Mouse (Mus musculus): ENCODE measurements around the gene Mtfr2.
A peak's percentile ranks its signal among the peaks of the same experiment; 100 is the strongest.

The Mtfr2 gene

DNA sequence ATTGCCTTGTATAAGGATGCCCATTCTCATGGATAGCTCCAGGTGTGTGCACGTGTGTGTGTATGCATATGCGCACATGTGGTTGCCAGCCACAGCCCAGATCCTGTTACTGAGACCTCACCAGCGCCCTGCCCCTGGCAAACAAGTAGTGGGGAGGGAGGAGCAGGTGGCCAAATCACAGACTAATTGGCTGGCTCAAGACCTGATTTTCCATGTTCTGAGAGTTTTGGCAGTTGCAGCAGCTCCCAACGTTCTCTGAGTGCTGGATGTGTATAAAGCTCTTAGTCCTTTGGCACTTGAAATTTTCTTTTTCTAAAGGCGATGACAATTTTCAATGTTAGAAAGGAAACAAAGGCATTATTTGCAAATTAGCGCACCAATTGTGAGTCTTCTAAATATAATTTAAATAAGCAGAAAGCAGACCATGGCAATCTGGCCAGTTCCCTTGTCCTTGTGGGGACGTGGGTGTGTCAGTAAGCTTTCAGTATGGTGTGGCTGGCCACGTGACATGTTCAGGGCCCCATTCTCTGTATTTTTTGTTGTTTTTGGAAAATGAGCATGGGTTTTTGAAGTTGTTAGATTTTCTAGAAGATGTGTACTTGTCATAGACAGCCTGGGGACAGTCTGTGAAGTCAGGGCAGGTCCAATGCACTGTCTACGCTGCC lies 31.6 kb downstream of the Mtfr2 start:
- DNase-seq (ENCODE audit: low spot score): peak; percentile 46

DNA sequence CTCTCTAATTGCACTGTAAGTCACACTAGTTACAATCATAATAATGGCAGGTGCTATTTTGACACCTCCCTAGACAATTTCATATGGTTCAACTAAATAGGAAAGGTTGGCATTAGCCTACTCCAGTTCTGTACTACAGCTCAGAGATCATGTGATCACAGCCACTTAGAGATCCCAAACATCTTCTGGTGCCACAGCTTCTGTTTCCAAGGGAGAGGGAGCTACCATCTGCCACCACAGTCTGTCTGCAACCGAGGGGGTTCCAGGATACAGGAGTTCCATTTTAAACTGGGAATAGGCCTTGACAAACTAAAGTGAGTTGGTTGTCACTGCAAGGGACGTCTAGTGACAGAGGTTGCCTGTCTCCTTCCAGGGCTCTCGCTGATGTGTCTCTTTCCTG lies 33.2 kb downstream of the Mtfr2 start:
- DNase-seq (ENCODE audit: low spot score): peak; percentile 81

DNA sequence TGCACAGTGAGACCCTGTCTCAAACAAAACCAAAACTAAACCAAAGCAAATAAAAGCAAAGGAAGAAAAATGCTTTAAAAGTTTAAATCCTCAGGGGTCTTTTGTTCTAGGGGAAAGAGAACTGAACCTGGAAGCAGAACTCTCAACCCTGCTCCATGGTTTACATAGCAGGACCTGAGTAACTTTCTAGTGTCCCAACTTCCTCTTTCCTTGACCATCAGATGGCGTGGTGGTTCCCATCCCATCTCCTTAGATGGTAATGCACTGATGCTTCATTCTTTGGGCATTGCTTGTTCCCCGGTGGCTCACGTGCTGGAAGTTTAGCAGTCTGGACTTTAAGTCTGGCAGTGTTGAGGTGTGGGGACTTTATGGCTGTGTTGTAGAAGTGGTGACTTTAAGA lies 33.8 kb downstream of the Mtfr2 start:
- no peak for DNase-seq (ENCODE audit: low spot score)

DNA sequence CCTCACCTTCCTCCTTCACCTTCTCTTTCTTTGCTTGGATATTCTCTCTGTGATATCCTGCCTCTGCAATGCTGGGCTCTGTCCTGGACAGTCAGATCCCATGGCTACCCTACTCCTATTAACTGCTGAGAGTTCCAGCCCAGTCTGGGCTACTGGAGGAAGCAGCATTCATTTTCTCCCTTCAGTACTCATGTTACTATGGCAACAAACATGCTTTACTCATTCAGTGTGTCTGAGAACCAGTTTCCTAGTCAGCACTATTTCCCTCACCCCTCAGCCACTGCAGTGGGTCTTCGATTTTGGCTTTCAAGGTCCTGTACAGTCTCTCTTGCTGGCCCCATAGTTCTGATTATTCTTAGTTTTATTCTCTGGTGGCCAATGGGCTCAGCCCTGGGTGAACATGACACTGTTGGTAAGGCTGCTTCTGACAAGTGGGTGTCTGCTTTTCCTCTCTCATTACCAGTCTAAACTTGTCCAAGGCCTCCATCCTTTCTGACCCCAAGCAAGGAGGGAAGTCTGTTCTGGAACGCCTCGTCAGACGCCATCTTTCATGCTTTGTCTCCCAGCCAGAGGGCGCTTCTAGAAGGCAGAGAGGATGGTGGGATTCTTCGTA lies 35.3 kb downstream of the Mtfr2 start:
- no peak for DNase-seq (ENCODE audit: low spot score)

DNA sequence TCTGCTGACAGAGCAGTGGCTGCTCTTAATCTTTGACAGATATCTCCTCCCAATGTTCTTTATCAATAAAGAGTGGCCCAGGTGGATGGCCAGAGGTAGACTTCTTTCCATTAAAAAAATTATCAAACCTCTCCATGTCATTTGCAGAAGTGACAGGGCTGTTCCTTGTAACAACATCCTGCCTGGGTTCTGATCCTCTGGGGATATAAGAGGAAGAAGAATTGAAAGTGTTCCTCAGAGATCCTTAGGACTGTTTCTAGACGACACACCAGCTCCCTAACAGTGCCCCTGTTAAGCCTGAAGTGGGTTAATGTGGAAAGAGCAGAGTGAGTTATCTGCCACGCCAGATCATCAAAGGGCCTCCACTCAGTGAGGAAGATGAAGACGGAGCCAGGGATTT lies 43.0 kb downstream of the Mtfr2 start:
- no peak for DNase-seq (ENCODE audit: low spot score)

DNA sequence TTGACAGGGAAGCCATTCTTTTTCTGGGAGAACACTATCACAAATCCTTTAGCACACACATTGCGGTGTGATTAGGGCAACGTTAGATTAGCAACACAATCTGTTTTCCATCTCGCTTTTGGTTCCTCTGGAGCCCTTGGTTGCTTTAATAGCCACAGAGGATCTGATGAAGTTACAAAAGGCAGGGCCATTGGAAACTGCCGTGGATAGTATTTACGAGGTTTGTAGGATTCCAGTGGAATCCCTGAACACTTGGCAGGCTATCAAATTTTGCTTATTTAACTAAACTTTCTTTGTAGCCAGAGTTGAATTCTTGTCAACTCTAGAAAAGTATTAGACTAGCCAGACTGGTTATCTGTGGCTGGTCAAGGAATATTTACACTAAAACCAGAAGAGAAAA lies 47.2 kb downstream of the Mtfr2 start:
- DNase-seq (ENCODE audit: low spot score): no peak

DNA sequence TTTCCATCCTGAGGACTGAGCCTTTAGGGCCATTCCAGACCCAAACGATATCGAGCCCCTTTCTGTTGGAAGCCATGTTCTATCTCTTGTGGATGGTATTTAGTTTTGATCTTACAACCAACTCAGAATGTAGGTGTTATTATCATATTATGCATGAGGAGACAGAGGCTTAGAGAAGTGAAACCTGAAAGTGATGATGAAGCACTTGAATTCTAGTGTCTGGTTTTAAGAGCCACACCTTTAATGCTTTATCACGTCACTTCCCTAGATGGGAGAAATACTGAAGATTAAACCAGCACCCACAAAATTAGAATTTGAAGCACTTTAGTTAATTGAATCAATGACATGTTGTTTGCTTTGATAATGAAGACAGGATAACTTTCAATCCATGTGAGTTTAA lies 48.2 kb downstream of the Mtfr2 start:
- no peak for DNase-seq (ENCODE audit: low spot score)

DNA sequence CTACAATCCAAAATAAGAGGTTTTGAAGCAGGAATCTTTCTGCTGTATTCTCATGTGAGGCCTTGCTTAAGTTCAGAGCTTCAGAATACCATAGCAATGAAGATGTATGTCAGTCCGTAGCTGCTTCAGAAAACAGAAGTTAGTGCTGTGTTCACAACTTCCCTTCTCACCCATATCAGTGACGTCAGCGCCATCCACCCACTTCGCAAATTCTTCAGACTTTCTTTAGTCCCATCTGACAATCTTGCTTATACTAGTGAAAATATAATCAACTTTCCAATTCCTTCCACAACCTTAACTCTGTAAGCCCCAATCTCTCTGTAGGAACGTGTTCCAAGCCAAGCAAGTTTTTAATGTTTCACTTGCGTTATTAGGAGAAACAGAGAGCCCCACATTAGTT lies 50.7 kb downstream of the Mtfr2 start:
- no peak for DNase-seq (ENCODE audit: low spot score)

DNA sequence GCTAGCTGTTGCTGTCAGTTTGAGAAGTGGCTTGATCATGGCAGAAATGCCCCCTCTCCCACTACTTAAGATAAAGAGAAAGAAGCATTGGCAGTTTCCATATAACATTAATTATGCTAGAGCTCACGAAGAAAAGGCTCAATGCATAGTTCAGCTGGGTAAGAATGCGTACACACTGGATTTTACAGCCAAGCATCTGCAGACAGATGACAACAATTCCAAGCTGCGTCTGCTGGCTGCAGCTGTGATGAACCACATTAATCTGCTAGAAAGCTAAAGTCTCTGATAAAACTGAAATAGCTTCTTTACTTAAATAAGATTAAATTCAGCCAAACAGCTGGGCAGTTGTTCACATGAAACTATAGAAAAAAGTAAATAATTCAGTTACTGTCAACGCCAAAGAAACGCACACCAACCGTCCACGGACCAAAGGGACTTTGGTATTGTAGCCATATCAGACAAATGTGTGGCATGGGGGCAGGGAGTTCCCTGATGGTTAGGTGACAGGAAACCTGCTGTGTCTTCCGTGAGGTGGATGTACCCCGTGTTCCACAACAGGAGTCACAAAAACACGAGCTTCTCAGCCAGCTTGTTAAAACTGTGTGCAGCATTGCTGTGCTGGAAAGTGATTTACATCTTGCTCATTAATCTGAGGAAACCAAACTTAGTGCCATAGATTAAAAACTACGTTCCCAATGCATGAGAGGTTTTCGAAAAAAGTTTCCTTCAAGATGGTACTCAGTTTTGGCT lies 51.2 kb downstream of the Mtfr2 start:
- DNase-seq (ENCODE audit: low spot score): no peak

DNA sequence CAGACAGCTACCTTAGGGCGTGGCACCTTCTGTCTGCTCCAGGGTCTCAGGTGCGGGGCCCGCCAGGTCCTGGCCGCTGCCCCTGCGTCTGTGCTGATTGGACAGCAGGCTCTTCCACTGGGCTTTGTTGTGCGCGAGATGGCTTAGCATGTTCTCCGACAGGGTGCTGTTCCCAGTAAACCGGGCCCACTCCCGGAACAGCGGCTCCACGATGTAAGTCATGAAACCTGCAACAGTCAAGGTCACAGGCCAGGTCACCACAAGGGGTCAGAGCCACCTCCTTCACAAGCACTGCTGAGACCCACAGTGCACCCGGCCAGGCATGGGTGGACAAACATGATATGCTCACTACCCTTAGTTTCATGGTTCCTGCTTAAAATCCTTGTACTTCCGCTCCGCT lies 52.8 kb downstream of the Mtfr2 start:
- DNase-seq (ENCODE audit: low spot score): no peak

DNA sequence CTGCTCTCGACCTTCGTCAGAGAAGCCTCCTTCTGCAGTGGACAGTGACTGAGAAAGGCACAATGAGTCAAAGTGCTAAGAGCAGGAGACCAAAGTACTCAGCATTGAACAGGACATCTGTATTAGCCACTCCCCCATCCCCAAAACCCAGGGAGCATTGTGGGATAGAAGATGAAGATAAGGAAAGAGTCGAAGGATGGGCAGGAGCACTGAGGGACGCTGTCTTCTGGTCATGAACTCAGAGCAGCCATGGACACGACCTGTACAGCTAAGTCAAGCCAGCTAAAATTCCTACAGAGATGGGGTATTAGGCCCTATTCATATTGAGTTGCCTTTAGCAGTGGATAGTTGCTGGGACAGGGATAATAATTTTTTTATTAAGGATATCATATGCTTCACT lies 55.4 kb downstream of the Mtfr2 start:
- no peak for DNase-seq (ENCODE audit: low spot score)

DNA sequence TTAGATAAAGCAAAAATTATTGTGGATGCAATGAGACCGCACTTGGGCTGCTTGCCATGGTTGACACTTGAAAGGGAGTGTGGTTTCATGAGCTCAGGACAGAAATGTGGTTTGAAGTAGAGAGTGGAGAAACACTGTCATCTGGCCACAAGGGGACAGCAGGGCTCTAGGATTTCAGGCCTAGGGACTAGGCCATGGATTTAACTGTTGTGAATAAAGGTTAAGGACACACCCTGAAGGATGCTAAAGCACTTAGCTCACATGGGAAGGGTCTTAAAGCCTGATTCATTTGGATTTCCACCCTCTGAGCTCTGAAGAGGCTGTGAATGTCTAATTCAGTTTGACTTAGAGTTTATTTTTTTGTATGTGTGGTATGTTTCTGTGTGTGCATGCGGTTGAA lies 57.9 kb downstream of the Mtfr2 start:
- peak; percentile 46 for DNase-seq (ENCODE audit: low spot score)

DNA sequence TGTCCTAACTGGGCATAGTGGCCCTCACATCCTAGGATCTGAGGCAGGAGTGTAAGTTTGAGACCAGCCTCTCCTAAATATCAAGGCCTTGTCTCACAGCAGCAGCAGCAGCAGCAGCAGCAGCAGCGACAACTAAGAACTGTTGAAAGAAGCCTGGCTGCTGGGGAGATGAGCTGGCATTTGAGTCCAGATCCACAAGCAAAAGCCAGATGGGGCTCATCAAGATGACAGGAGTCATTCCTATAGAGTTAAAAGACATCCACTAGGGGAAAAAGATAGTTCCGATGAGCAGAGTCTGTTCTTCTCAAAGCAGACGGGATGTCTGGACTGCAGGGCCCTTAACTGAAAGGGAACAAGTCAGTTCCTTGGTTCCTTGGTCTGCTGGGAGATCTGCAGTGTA lies 60.8 kb downstream of the Mtfr2 start:
- no peak for DNase-seq (ENCODE audit: low spot score)

DNA sequence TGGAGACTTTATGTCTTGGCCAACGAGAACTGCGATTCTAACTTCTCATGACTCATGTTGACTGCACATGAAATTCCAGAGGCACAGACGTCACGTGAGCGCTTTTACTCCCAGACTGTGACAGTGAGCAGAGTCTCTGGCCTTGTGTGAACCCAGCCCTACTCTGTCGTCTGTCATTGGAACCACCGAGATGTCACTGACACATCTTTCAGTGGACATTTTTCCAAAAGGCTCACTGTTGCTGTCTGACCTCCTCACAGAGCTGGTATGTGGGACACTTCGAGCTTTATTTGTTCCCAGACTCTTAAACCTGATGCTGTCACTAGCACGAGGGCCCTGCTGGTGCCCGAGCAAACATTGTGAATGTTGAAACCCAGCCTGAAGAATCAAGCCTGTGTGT lies 61.6 kb downstream of the Mtfr2 start:
- DNase-seq (ENCODE audit: low spot score): no peak

Measured in layer of hippocampus, adult 11-12 months (tissue).